Mouse (Mus musculus) heart, postnatal 0 days (tissue): ENCODE measurements around the gene Prkch. TPM values are rescaled to one million over a fixed set of nuclear protein-coding genes. Genes with fewer than 3 reads are reported as not detected.

Source experiments
- ATAC-seq: fragments of 200-750 bp; cut with Nextera tagmentation; 2 replicates; pipeline ENCODE4 v1.8.0; 2017; ENCODE audit warnings: low read depth, moderate number of reproducible peaks, moderate library complexity; ENCODE audit not compliant: insufficient read depth
- DNase-seq: peaks from one replicate; pipeline ENCODE4 v3.0.0-alpha.2; 2016; ENCODE audit warnings: low spot score
- H3K27ac ChIP-seq: fragments of 300-500 bp; sonication (generic); 2 replicates; pipeline ENCODE4 v1.5.1; 2014; ENCODE audit warnings: low read depth, mild to moderate bottlenecking
- H3K27me3 ChIP-seq: fragments of 300-500 bp; sonication (generic); 2 replicates; pipeline ENCODE4 v1.6.1; 2014; ENCODE audit warnings: low read length, mixed read lengths; ENCODE audit not compliant: control insufficient read depth, insufficient read depth
- H3K36me3 ChIP-seq: fragments of 300-500 bp; sonication (generic); replicated peaks from 2 replicates; pipeline ENCODE4 v1.6.1; 2014; ENCODE audit warnings: low read length, mixed read lengths; ENCODE audit not compliant: control insufficient read depth, insufficient read depth
- H3K4me1 ChIP-seq: fragments of 300-500 bp; sonication (generic); 2 replicates; pipeline ENCODE4 v1.6.1; 2014; ENCODE audit warnings: antibody characterized with exemption; ENCODE audit not compliant: control insufficient read depth, insufficient read depth
- H3K4me2 ChIP-seq: fragments of 300-500 bp; sonication (generic); 2 replicates; pipeline ENCODE4 v1.6.1; 2014; ENCODE audit warnings: low read depth, mild to moderate bottlenecking, low read length, moderate library complexity
- H3K4me3 ChIP-seq: fragments of 300-500 bp; sonication (generic); 2 replicates; pipeline ENCODE4 v1.5.1; 2014; ENCODE audit warnings: low read depth, low read length
- H3K9ac ChIP-seq: fragments of 300-500 bp; sonication (generic); replicated peaks from 2 replicates; pipeline ENCODE4 v1.6.1; 2014; ENCODE audit warnings: low read depth, low read length, mixed read lengths
- H3K9me3 ChIP-seq: fragments of 300-500 bp; sonication (generic); replicated peaks from 2 replicates; pipeline ENCODE4 v1.6.1; 2016; ENCODE audit warnings: low read length; ENCODE audit not compliant: control insufficient read depth
- CTCF ChIP-seq: IDR thresholded peaks from 2 replicates; pipeline ENCODE4 v1.5.1; 2016; ENCODE audit warnings: antibody characterized with exemption, control low read depth, low read depth
- EP300 ChIP-seq: IDR thresholded peaks from 2 replicates; pipeline ENCODE4 v1.6.1; 2016; ENCODE audit warnings: antibody characterized with exemption, low read depth
- WGBS: fragments of 180-500 bp; shearing (Covaris S2); extraction: QIAGEN DNeasy Blood & Tissue Kit; methylation state at CpG from one replicate; pipeline ENCODE4 v1.1.7; 2014; 5-methylcytosine and 5-hydroxymethylcytosine counted together
- polyA plus RNA-seq: library from polyadenylated mRNA; unstranded; fragments of >200 nt; fragmentation: Nextera tagmentation; extraction: Ambion mirVana; gene quantifications from 2 replicates; pipeline ENCODE4 v1.2.1, GENCODE M21; 2015
- total RNA-seq: library from RNA; depleted of rRNA; stranded (reverse); fragments of >200 nt; gene quantifications from 2 replicates; pipeline ENCODE4 v1.2.3, GENCODE M21; 2014; ENCODE audit warnings: low replicate concordance

Prkch gene
- total and polyA plus RNA-seq, 2 experiments from 2014 or later: 7.9 to 20.5 TPM

DNA sequence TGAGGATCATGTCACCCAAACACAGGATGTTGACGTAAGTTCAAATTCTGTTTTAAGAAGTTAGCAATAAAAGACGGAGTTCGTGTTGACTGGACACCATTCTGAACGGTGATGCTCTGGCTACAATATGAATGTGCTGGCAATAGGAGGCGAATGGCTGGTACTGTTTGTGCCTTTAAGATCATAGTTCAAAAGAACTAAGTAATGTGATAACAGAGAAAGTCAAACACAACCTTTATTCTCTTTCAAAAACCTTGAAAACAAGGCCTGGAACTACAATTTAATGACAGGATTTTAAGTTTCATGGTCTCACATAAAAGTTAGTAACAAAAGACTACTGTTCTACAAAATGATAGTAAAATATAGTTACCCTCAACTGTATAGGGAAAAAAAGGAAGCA, 41.4 kb upstream of the Prkch start:
- no peak overlapping the region for H3K27ac ChIP-seq
- H3K4me1 ChIP-seq: 0 out of 2 replicates have a peak, but pooled peaks cover 5% of the 10 kb centered on the region
- DNase-seq (no peak), ATAC-seq (no peak)
- no peaks in the 10 kb centered on the region for H3K9me3 ChIP-seq
- TF ChIP-seq CTCF: no peak
- TF ChIP-seq EP300: no peak
- H3K4me3 ChIP-seq: no peak overlapping the region
- H3K4me2 ChIP-seq: no peak overlapping the region
- 87% methylated on average over 5 of the region's 5 CpGs for WGBS
- no peak overlapping the region for H3K9ac ChIP-seq
- H3K27me3 ChIP-seq: peaks cover 65% of the 10 kb centered on the region
- no peaks in the 10 kb centered on the region for H3K36me3 ChIP-seq

DNA sequence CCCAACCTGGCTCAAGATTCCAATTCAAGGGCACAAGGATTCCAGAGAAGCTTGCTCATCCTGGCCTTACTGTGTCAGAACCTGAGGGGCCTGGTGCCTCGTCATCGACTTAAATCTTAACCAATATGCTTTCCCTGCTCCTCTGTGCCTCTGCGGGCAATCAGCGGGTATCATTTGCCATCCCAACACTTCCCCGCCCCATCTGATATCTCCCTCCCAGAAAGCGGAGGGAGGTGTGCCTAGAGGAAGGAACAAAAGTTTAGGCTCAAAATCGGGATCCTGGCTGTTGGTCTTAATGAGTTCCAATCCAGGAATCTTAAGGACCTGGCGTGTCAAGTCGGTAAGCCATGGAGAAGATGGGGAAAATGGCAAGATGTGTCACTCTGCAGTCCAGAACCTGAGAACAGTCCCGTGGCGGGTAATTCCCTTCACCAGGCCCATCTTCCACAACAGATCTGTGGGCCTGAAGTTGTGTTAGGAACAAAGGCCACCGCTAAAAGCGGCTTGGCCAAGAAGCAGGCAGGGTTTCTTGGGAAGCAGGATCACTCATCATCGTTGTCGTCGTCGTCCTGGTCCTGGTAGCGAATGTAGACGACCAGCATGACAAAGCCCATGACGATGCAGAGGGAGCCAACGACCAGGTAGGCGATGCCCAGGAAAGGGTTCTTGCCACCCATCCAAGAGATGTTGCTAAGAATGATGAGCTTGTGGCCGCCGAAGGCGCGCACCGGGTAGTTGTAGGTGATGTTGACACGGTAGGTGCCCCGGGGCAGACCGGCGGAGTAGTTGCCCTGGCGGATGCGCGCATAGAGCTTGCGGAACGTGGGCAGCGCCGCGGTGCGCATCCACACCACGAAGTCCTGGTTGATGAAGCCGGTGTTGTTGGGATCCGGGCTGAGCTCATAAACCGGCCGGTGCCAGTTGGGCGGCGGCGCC, 39.6 kb upstream of the Prkch start:
- Histone ChIP-seq H3K9me3 (no peaks in the 10 kb centered on the region), H3K4me1 (0 out of 2 replicates have a peak, but pooled peaks cover 5% of the 10 kb centered on the region), H3K4me2 (peak overlapping the region; percentile 72), H3K27me3 (peaks cover 80% of the 10 kb centered on the region), H3K9ac (no peak overlapping the region), H3K4me3 (peak overlapping the region; percentile 50), H3K27ac (no peak overlapping the region), H3K36me3 (no peaks in the 10 kb centered on the region)
- DNase-seq (no peak), ATAC-seq (no peak; the same call in 1 of the 2 replicates)
- no peak for TF ChIP-seq EP300
- no peak for TF ChIP-seq CTCF
- 13% methylated on average over 48 of the region's 48 CpGs for WGBS

DNA sequence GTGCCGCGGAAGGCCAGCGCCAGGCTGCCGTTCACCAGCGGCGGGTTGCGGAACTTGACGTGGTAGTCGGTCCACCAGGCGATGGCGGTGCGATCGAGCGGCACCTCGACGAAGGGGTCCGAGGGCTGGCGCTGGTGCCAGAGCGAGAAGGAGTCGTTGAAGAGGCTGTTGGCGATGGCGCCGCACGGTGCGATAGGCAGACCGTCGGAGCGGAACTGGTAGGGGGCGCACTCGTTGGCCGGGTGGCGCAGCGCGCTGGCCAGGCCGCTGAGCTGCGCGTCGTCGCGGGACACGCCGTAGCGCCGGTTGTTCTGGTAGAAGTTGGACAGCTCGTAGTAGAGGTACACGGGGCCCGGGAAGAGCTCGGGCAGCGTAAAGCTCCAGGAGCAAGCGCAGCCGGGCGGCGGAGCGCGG, 38.9 kb upstream of the Prkch start:
- H3K9ac ChIP-seq: peak overlapping the region; percentile 23; the same call in 1 of the 2 replicates
- H3K4me3 ChIP-seq: peak overlapping the region; percentile 50
- WGBS: 1% methylated on average over 54 of the region's 55 CpGs
- no peaks in the 10 kb centered on the region for H3K36me3 ChIP-seq
- peak; percentile 62 for ATAC-seq
- TF ChIP-seq EP300 (no peak), CTCF (peak; percentile 34)
- peak; percentile 23 for DNase-seq
- peak overlapping the region; percentile 72 for H3K4me2 ChIP-seq
- H3K27ac ChIP-seq: no peak overlapping the region
- peaks cover 87% of the 10 kb centered on the region for H3K27me3 ChIP-seq
- 0 out of 2 replicates have a peak, but pooled peaks cover 5% of the 10 kb centered on the region for H3K4me1 ChIP-seq
- no peaks in the 10 kb centered on the region for H3K9me3 ChIP-seq

DNA sequence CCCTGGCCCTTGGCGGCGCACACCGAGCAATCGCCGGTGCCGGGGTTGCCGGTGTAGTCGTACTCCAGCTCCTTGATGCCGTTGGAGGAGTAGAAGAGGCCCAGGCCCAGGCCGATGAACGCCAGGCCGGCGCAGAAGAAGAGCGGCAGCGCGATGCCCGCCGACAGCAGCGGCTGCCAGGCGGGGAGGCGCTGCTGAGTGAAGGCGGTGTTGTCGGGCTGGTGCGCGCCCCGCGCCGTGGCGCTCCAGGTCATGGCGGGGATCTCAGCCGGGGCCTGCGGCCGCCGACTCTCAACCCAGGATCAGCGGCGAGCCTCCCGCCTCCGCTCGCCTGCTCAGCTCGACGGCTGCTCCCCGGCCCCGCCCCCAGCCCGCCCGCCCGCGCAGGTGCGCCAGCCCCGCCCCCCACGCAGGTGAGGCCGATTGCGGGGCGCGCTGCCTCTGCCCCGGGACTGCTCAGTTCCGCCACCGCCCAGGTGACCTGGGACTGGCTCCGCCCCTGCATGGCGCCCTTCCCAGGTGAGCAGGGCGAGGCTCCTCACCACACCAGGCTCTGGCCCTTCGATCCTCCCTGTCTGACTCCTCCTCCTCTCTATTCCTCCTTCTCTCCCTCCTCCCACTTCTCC, 38.4 kb upstream of the Prkch start, which contains the start of gene Tmem30b:
Gene Tmem30b (minus strand): TSS at position 307 of the 626 bp plus-strand sequence.
- TF ChIP-seq CTCF (no peak), EP300 (no peak)
- peak; percentile 20; the same call in 1 of the 2 replicates for ATAC-seq
- H3K27me3 ChIP-seq: peaks cover 87% of the 10 kb centered on the region
- H3K9me3 ChIP-seq: no peaks in the 10 kb centered on the region
- H3K4me3 ChIP-seq: peak within 1 kb of the TSS; percentile 50
- H3K27ac ChIP-seq: no peak within 1 kb of the TSS
- H3K4me2 ChIP-seq: peak within 1 kb of the TSS; percentile 72
- DNase-seq: no peak
- H3K36me3 ChIP-seq: no peaks in the 10 kb centered on the region
- H3K4me1 ChIP-seq: 0 out of 2 replicates have a peak, but pooled peaks cover 5% of the 10 kb centered on the region
- WGBS: 2% methylated on average over 51 of the region's 61 CpGs
- peak within 1 kb of the TSS; percentile 23; the same call in 1 of the 2 replicates for H3K9ac ChIP-seq

DNA sequence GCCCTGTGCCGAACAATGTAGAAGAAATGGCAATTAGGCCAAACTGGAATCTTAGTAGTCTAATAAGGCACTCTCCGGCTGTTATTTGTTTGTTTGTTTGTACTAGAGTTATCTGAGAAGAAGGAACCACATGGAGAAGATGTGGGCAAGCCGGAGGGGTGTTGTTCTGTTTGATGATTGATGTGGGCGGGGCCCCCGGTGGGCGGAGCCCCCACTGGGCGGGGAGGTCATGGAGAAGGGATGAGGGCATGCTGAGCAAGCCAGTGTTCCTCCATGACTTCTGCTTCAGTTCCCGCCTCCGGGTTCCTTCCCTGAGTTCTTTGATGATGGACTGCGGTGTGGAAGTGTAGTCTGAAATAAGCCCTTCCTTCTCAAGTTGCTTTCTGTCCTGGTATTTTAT, 37.0 kb upstream of the Prkch start:
- Histone ChIP-seq H3K4me2 (no peak overlapping the region), H3K4me3 (no peak overlapping the region), H3K9me3 (no peaks in the 10 kb centered on the region), H3K36me3 (no peaks in the 10 kb centered on the region), H3K27me3 (peaks cover 79% of the 10 kb centered on the region), H3K9ac (no peak overlapping the region), H3K4me1 (0 out of 2 replicates have a peak, but pooled peaks cover 5% of the 10 kb centered on the region), H3K27ac (no peak overlapping the region)
- WGBS: 32% methylated on average over 10 of the region's 10 CpGs
- no peak for DNase-seq
- no peak for ATAC-seq
- TF ChIP-seq CTCF (no peak), EP300 (no peak)
